Mouse (Mus musculus): ENCODE data around the gene Tmem240. TPM values are rescaled to one million over a fixed set of nuclear protein-coding genes. Genes with fewer than 3 reads are reported as not detected.

The Tmem240 gene
- total RNA-seq, 2 experiments from 2014 or later, result 0.47 to 0.69 TPM

GRCm38 (mm10) chr4:155769496-155769879, 34.9 kb downstream of the Tmem240 start:
- DNase-seq, result no peak
- intact Hi-C loops (cut with DNase I), result loop anchor here (1.0 kb wide), 1 partner anchor 15 kb away; no protein-coding TSS in a partner anchor

GRCm38 (mm10) chr4:155769880-155770512, 35.4 kb downstream of the Tmem240 start:
- intact Hi-C loops (cut with DNase I), result loop anchor here (1.0 to 10.0 kb wide), 3 partner anchors 14 to 285 kb away; no protein-coding TSS in a partner anchor
- DNase-seq, result peak; percentile 93 to 94

GRCm38 (mm10) chr4:155770626-155771025, 36.0 kb downstream of the Tmem240 start:
- intact Hi-C loops (cut with DNase I), result loop anchor here (1.0 to 10.0 kb wide), 2 partner anchors 49 to 286 kb away; no protein-coding TSS in a partner anchor

GRCm38 (mm10) chr4:155771706-155772105, 37.1 kb downstream of the Tmem240 start:
- intact Hi-C loops (cut with DNase I), result loop anchor here (10.0 kb wide), 1 partner anchor 287 kb away; no protein-coding TSS in a partner anchor
- DNase-seq, result no peak

More at GRCm38 (mm10) chr4:155770626-155771025, 36.0 kb downstream of the Tmem240 start:
- no peak for DNase-seq

GRCm38 (mm10) chr4:155772786-155773185, 38.2 kb downstream of the Tmem240 start:
- intact Hi-C loops (cut with DNase I), result loop anchor here (10.0 kb wide), 1 partner anchor 288 kb away; no protein-coding TSS in a partner anchor
- no peak for DNase-seq

- DNase-seq, result no peak
- intact Hi-C loops (cut with DNase I), result loop anchor here (10.0 kb wide), 1 partner anchor 289 kb away; no protein-coding TSS in a partner anchor
Measured at GRCm38 (mm10) chr4:155773335-155774078, 38.9 kb downstream of the Tmem240 start.

- DNase-seq, result peak; percentile 91 to 94
- intact Hi-C loops (cut with DNase I), result loop anchor here (10.0 kb wide), 1 partner anchor 290 kb away; no protein-coding TSS in a partner anchor
Measured at GRCm38 (mm10) chr4:155774280-155774754, 39.7 kb downstream of the Tmem240 start, which contains the start of gene Vwa1. TSS of gene Vwa1 (minus strand) at chr4:155774698.

GRCm38 (mm10) chr4:155774971-155775740, 40.6 kb downstream of the Tmem240 start:
- DNase-seq, result peak; percentile 83 to 85
- intact Hi-C loops (cut with DNase I), result loop anchor here (10.0 kb wide), 1 partner anchor 290 kb away; no protein-coding TSS in a partner anchor

- intact Hi-C loops (cut with DNase I), result loop anchor here (10.0 kb wide), 1 partner anchor 291 kb away; no protein-coding TSS in a partner anchor
- peak; percentile 60 to 63 for DNase-seq
Measured at GRCm38 (mm10) chr4:155775855-155776254, 41.3 kb downstream of the Tmem240 start.

GRCm38 (mm10) chr4:155776704-155777335, 42.2 kb downstream of the Tmem240 start:
- DNase-seq, result no peak
- intact Hi-C loops (cut with DNase I), result loop anchor here (10.0 kb wide), 1 partner anchor 292 kb away; no protein-coding TSS in a partner anchor

GRCm38 (mm10) chr4:155777816-155778215, 43.2 kb downstream of the Tmem240 start:
- peak in 1 of 2 experiments; percentile 32 for DNase-seq
- intact Hi-C loops (cut with DNase I), result loop anchor here (10.0 kb wide), 1 partner anchor 293 kb away; no protein-coding TSS in a partner anchor

GRCm38 (mm10) chr4:155779498-155779897, 44.9 kb downstream of the Tmem240 start:
- DNase-seq, result no peak

GRCm38 (mm10) chr4:155780895-155781294, 46.3 kb downstream of the Tmem240 start:
- intact Hi-C loops (cut with DNase I), result no loop called here

More at GRCm38 (mm10) chr4:155779498-155779897, 44.9 kb downstream of the Tmem240 start:
- intact Hi-C loops (cut with DNase I), result loop anchor here (10.0 kb wide), 1 partner anchor 295 kb away; no protein-coding TSS in a partner anchor

GRCm38 (mm10) chr4:155783486-155784080, 49.0 kb downstream of the Tmem240 start:
- intact Hi-C loops (cut with DNase I), result loop anchor here (1.0 kb wide), 1 partner anchor 14 kb away; no protein-coding TSS in a partner anchor
- peak in 1 of 2 experiments; percentile 26 for DNase-seq

More at GRCm38 (mm10) chr4:155780895-155781294, 46.3 kb downstream of the Tmem240 start:
- peak; percentile 86 for DNase-seq

GRCm38 (mm10) chr4:155784081-155784701, 49.6 kb downstream of the Tmem240 start:
- DNase-seq, result peak; percentile 89 to 90
- intact Hi-C loops (cut with DNase I), result loop anchor here (1.0 kb wide), 1 partner anchor 15 kb away; no protein-coding TSS in a partner anchor

GRCm38 (mm10) chr4:155785246-155785645, 50.6 kb downstream of the Tmem240 start:
- DNase-seq, result no peak
- intact Hi-C loops (cut with DNase I), result no loop called here

- DNase-seq, result no peak
- intact Hi-C loops (cut with DNase I), result no loop called here
Measured at GRCm38 (mm10) chr4:155785819-155786218, 51.2 kb downstream of the Tmem240 start, which contains the start of gene Tmem88b. TSS of gene Tmem88b (minus strand) at chr4:155785874.

GRCm38 (mm10) chr4:155788300-155788699, 53.7 kb downstream of the Tmem240 start:
- DNase-seq, result no peak
- intact Hi-C loops (cut with DNase I), result no loop called here
